8 mouse cellular contexts compared by ENCODE assay signal in genomic region chr3:143379193-143379592, GRCm38 (mm10).
DNase-seq lines count a peak whose midpoint lies in the region; ATAC-seq and TF ChIP-seq lines count a peak whose summit lies in the region.

No protein-coding gene starts in this region.

- no peak overlapping the region for H3K4me3 ChIP-seq in E14TG2a.4 (replicated peaks; ENCODE audit: low read length)
- H3K4me3 ChIP-seq in forebrain, embryonic 16.5 days (replicated peaks; ENCODE audit: low read length): no peak overlapping the region
- no peak overlapping the region for H3K4me3 ChIP-seq in lung, adult 2 months (replicated peaks; ENCODE audit: extremely low read depth, low read depth, low read length)

- H3K4me1 ChIP-seq in E14TG2a.4 (replicated peaks; ENCODE audit: low read depth, low read length): no peaks in the 10 kb centered on the region
- H3K4me1 ChIP-seq in forebrain, embryonic 16.5 days (replicated peaks; ENCODE audit: control insufficient read depth, insufficient read depth, low read length): no peaks in the 10 kb centered on the region; the same call in 1 of the 2 replicates
- no peaks in the 10 kb centered on the region for H3K4me1 ChIP-seq in lung, adult 2 months (ENCODE audit: control insufficient read depth, insufficient read depth, low read length)

- peaks cover 10% of the 10 kb centered on the region; the same call in 1 of the 2 replicates for H3K9me3 ChIP-seq in E14TG2a.4 (ENCODE audit: low read length)
- H3K9me3 ChIP-seq in forebrain, embryonic 16.5 days (ENCODE audit: control insufficient read depth, low read length): no peaks in the 10 kb centered on the region

- peak overlapping the region; percentile 21; the same call in 1 of the 2 replicates for H3K4me2 ChIP-seq in forebrain, embryonic 16.5 days (ENCODE audit: low read length)

- DNase-seq in cerebellum, adult 11 months: peak; percentile 13
- peak; percentile 81 for DNase-seq in heart, postnatal 4 days
- peak; percentile 51 to 71 for DNase-seq in layer of hippocampus, adult 18-20 months (ENCODE audit: low spot score in 2 of 2)
- peak; percentile 34 for DNase-seq in lung, adult 2 months
- peak; percentile 55 for DNase-seq in ovary, postnatal 14 days (ENCODE audit: low spot score)
- DNase-seq in thymus, postnatal 14 days: peak; percentile 79

- H3K27me3 ChIP-seq in E14TG2a.4 (ENCODE audit: insufficient read depth, low read length): no peaks in the 10 kb centered on the region
- no peaks in the 10 kb centered on the region for H3K27me3 ChIP-seq in forebrain, embryonic 16.5 days (replicated peaks; ENCODE audit: control insufficient read depth, insufficient read depth, low read length)

- 17% methylated on average over 13 of the region's 13 CpGs for WGBS in forebrain, embryonic 16.5 days
- 7% methylated on average over 13 of the region's 13 CpGs for WGBS in lung, adult 2 months

- no peak overlapping the region for H3K27ac ChIP-seq in forebrain, embryonic 16.5 days (ENCODE audit: low read length)

- ATAC-seq in forebrain, embryonic 16.5 days: peak; percentile 84

- TF ChIP-seq CTCF in E14TG2a.4 (conservative IDR thresholded peaks at IDR 0.05; ENCODE audit: low read length): peak; percentile 65
- peak; percentile 69 for TF ChIP-seq CTCF in lung, adult 2 months (IDR thresholded peaks at IDR 0.05; ENCODE audit: insufficient read depth, low read length)

- H3K9ac ChIP-seq in forebrain, embryonic 16.5 days (replicated peaks; ENCODE audit: low read depth, low read length): no peak overlapping the region

- H3K36me3 ChIP-seq in E14TG2a.4 (ENCODE audit: insufficient read depth, low read length): no peaks in the 10 kb centered on the region
- H3K36me3 ChIP-seq in forebrain, embryonic 16.5 days (ENCODE audit: control insufficient read depth, insufficient read depth): no peaks in the 10 kb centered on the region

- no peak for TF ChIP-seq POLR2A in lung, adult 2 months (IDR thresholded peaks at IDR 0.05; ENCODE audit: borderline replicate concordance, extremely low read depth, low read depth, low read length)

Comparison
In these comparisons a context has a peak if more than half of its experiments do, and no peak if none do; other contexts are left out.
1. DNase-seq: peak in every context shown above with its lines; median percentile 81 in heart, postnatal 4 days; 79 in thymus, postnatal 14 days; 61 in layer of hippocampus, adult 18-20 months; 55 in ovary, postnatal 14 days; 34 in lung, adult 2 months; 13 in cerebellum, adult 11 months.